Mouse (Mus musculus) CH12.LX (cell line): ENCODE measurements around the gene Zfp677.

Experiments used
- CHD2 ChIP-seq: IDR thresholded peaks from 2 replicates; pipeline ENCODE4 v1.6.1; 2011; ENCODE audit warnings: low read length, improper control_type of control experiment
- CTCF ChIP-seq, 2 experiments: IDR thresholded peaks in 1 of 2; conservative IDR thresholded peaks in 1 of 2; 2 replicates each; pipeline ENCODE4 v1.5.1; 2011 to 2012; ENCODE audit warnings: low read depth in 2 of 2, low read length in 2 of 2, improper control_type of control experiment in 1 of 2, inconsistent platforms in 1 of 2, mild to moderate bottlenecking in 1 of 2, moderate library complexity in 1 of 2
- EP300 ChIP-seq: IDR thresholded peaks from 2 replicates; pipeline ENCODE4 v1.6.1; 2011; ENCODE audit warnings: low read length, improper control_type of control experiment

- TF ChIP-seq CHD2 = no peak
- no peak for TF ChIP-seq CTCF (conservative IDR thresholded peaks at IDR 0.05 in 1 of 2, IDR thresholded peaks at IDR 0.05 in 1 of 2; ENCODE audit: low read depth in 2 of 2, low read length in 2 of 2)
- no peak for TF ChIP-seq EP300
These were observed 8.2 kb upstream of the Zfp677 start for GRCm38 (mm10) chr17:21375311-21375710.
